8 mouse cellular contexts compared by ENCODE assay signal in the genomic region with DNA sequence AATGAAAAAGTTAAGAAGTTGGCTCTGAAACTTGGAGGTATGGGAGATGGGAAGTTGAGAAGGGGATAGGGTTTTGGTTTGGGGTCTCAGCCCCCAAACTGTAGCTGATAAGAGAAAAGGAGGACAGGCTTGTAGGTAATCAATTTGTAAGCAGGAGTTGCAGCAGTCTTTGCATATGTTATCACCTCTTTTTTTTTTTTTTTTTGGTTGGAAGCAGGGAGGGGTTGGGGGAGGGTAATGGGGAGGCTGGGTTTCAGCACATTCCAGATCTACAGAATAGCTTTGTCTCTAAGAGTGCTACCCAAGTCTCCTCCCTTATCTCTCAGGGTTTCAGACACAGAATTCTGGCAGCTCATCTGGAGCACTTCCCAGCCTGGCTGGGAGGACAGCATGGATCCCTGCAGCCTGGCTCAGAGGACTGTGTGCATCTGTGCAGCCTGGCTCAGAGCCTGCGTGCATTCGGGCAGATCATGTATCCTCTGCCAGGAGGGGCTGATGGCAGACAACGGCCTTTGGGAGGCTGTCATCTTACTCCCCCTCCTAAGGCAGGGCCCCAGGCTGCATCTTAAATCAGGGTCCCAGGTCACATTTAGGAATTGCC. TPM values are rescaled to one million over a fixed set of nuclear protein-coding genes. Genes with fewer than 3 reads are reported as not detected.
DNase-seq lines count a peak whose midpoint lies in the region; ATAC-seq and TF ChIP-seq lines count a peak whose summit lies in the region.

No protein-coding gene starts in this region.

- no peak for TF ChIP-seq CTCF in embryonic fibroblast, embryonic 13.5 days (IDR thresholded peaks at IDR 0.05; ENCODE audit: borderline replicate concordance, insufficient read depth, low read length)
- TF ChIP-seq CTCF in layer of hippocampus, adult 2 months (conservative IDR thresholded peaks at IDR 0.05), result no peak

- H3K27ac ChIP-seq in embryonic fibroblast, embryonic 13.5 days (ENCODE audit: insufficient read depth, low read length), result peak overlapping the region; percentile 34; the same call in 1 of the 2 replicates
- peak overlapping the region; percentile 76 for H3K27ac ChIP-seq in heart, embryonic 13.5 days (replicated peaks)
- peak overlapping the region; percentile 94 for H3K27ac ChIP-seq in layer of hippocampus, adult 2 months

- DNase-seq in urinary bladder, postnatal 14 days (ENCODE audit: low spot score), result peak; percentile 66
- no peak for DNase-seq in urinary bladder, postnatal 10 days (ENCODE audit: low spot score)
- DNase-seq in layer of hippocampus, adult 2 months (ENCODE audit: low spot score in 2 of 2), result peak; percentile 81 to 90
- peak; percentile 64 to 89 for DNase-seq in lung, postnatal 4 days
- peak; percentile 79 for DNase-seq in right cerebral cortex, postnatal 4 days
- DNase-seq in thymus, postnatal 25 days, result no peak

- WGBS in heart, embryonic 13.5 days, result 8% methylated on average over 3 of the region's 3 CpGs

- H3K27me3 ChIP-seq in heart, embryonic 13.5 days (replicated peaks), result no peaks in the 10 kb centered on the region

- H3K4me3 ChIP-seq in embryonic fibroblast, embryonic 13.5 days (ENCODE audit: insufficient read depth, low read length), result no peak overlapping the region
- no peak overlapping the region for H3K4me3 ChIP-seq in heart, embryonic 13.5 days
- H3K4me3 ChIP-seq in layer of hippocampus, adult 2 months, result no peak overlapping the region; the same call in 1 of the 2 replicates

- peak; percentile 53 for ATAC-seq in heart, embryonic 13.5 days (ENCODE audit: extremely low read depth, insufficient number of reproducible peaks, low FRiP score, low TSS enrichment)

- no peaks in the 10 kb centered on the region; the same call in 1 of the 2 replicates for H3K4me1 ChIP-seq in embryonic fibroblast, embryonic 13.5 days (ENCODE audit: control insufficient read depth, insufficient read depth, low read length)
- peaks cover 28% of the 10 kb centered on the region for H3K4me1 ChIP-seq in heart, embryonic 13.5 days

- TF ChIP-seq POLR2A in embryonic fibroblast, embryonic 13.5 days (IDR thresholded peaks at IDR 0.05; ENCODE audit: low read depth, low read length), result no peak

- no peaks in the 10 kb centered on the region for H3K36me3 ChIP-seq in heart, embryonic 13.5 days

- H3K9ac ChIP-seq in heart, embryonic 13.5 days, result peak overlapping the region; percentile 62

- no peaks in the 10 kb centered on the region for H3K9me3 ChIP-seq in heart, embryonic 13.5 days

- no peak overlapping the region for H3K4me2 ChIP-seq in heart, embryonic 13.5 days

RNA-seq across cellular contexts. Expression of a gene that starts 5.1 kb away (rescaled TPM):
- 317 and 412 TPM in 2 replicates for polyA plus RNA-seq in embryonic fibroblast, embryonic 13.5 days (2011; ENCODE audit: insufficient read length, low read depth, missing spikeins)
- polyA plus RNA-seq in heart, embryonic 13.5 days (2015; fragmentation: Nextera tagmentation; extraction: Ambion mirVana), result 49.7 and 50.8 TPM in 2 replicates
- total RNA-seq in layer of hippocampus, adult 2 months (2021), result 100 to 1,000 TPM; 296 to 316 TPM

RNA-seq across cellular contexts. Expression of a gene that starts 54.9 kb away (rescaled TPM):
- polyA plus RNA-seq in embryonic fibroblast, embryonic 13.5 days (2011; ENCODE audit: insufficient read length, low read depth, missing spikeins), result 66.8 and 75.8 TPM in 2 replicates
- polyA plus RNA-seq in heart, embryonic 13.5 days (2015; fragmentation: Nextera tagmentation; extraction: Ambion mirVana), result 61.2 and 65.4 TPM in 2 replicates
- 10 to 100 TPM; 84.6 to 88.1 TPM for total RNA-seq in layer of hippocampus, adult 2 months (2021)

Comparison
In these comparisons a context has a peak if more than half of its experiments do, and no peak if none do; other contexts are left out.
1. DNase-seq: peak in urinary bladder, postnatal 14 days (single experiment), layer of hippocampus, adult 2 months (2 of 2), lung, postnatal 4 days (2 of 2) and right cerebral cortex, postnatal 4 days (single experiment); none in urinary bladder, postnatal 10 days (single experiment) and thymus, postnatal 25 days (single experiment).
2. H3K27ac ChIP-seq: peak in every context shown above with its lines; median percentile 94 in layer of hippocampus, adult 2 months; 76 in heart, embryonic 13.5 days; 34 in embryonic fibroblast, embryonic 13.5 days.